Mouse (Mus musculus) thymus, adult 2 months (tissue): ENCODE measurements around the gene Rasgrp2. TPM values are rescaled to one million over a fixed set of nuclear protein-coding genes. Genes with fewer than 3 reads are reported as not detected.

ENCODE experiments used
- DNase-seq: peaks from one replicate; pipeline ENCODE4 v3.0.0; 2021
- H3K27ac ChIP-seq: fragments of 200-500 bp; 2 replicates; pipeline ENCODE4 v1.5.1; 2012; ENCODE audit warnings: low read length, control low read depth; ENCODE audit not compliant: control insufficient read depth, insufficient read depth
- H3K27me3 ChIP-seq: fragments of 200-500 bp; 2 replicates; pipeline ENCODE4 v1.6.1; 2012; ENCODE audit warnings: mild to moderate bottlenecking, low read length, moderate library complexity, mixed read lengths; ENCODE audit not compliant: control insufficient read depth, insufficient read depth
- H3K36me3 ChIP-seq: fragments of 200-500 bp; 2 replicates; pipeline ENCODE4 v1.6.1; 2012; ENCODE audit warnings: mild to moderate bottlenecking, low read length, moderate library complexity; ENCODE audit not compliant: control insufficient read depth, insufficient read depth
- H3K4me1 ChIP-seq: fragments of 200-500 bp; replicated peaks from 2 replicates; pipeline ENCODE4 v1.6.1; 2012; ENCODE audit warnings: low read length; ENCODE audit not compliant: control insufficient read depth, insufficient read depth
- H3K4me3 ChIP-seq: fragments of 200-500 bp; 2 replicates; pipeline ENCODE4 v1.5.1; 2012; ENCODE audit warnings: mild to moderate bottlenecking, low read length, control low read depth, moderate library complexity; ENCODE audit not compliant: control insufficient read depth, insufficient read depth
- CTCF ChIP-seq: fragments of 200-500 bp; IDR thresholded peaks from 2 replicates; pipeline ENCODE4 v1.5.1; 2012; ENCODE audit warnings: mild to moderate bottlenecking, control low read depth, low read length, moderate library complexity, borderline replicate concordance; ENCODE audit not compliant: control insufficient read depth, poor library complexity, insufficient read depth; ENCODE audit errors: extremely low read depth
- POLR2A ChIP-seq: fragments of 200-500 bp; IDR thresholded peaks from 2 replicates; pipeline ENCODE4 v1.6.1; 2012; ENCODE audit warnings: mild to moderate bottlenecking, low read length, control low read depth, moderate library complexity; ENCODE audit not compliant: control insufficient read depth, poor library complexity, insufficient read depth; ENCODE audit errors: extremely low read depth
- WGBS: fragments of 180-500 bp; shearing (Covaris S2); methylation state at CpG from one replicate; pipeline ENCODE4 v1.1.7; 2018; 5-methylcytosine and 5-hydroxymethylcytosine counted together
- polyA plus RNA-seq: library from polyadenylated mRNA; depleted of rRNA; stranded (reverse); fragments of >200 nt; gene quantifications from 2 replicates; pipeline ENCODE4 v1.2.3, GENCODE M21; 2012

Gene Rasgrp2
- polyA plus RNA-seq, 1 experiment: 561 TPM

GRCm38 (mm10) chr19:6397582-6398249 is 1.4 kb upstream of the Rasgrp2 start:
- DNase-seq: no peak
- 81% methylated on average over 22 of the region's 22 CpGs for WGBS
- Histone ChIP-seq H3K27ac (peak overlapping the region; percentile 84), H3K27me3 (no peaks in the 10 kb centered on the region), H3K4me1 (peaks cover 36% of the 10 kb centered on the region), H3K4me3 (peak overlapping the region; percentile 25), H3K36me3 (no peaks in the 10 kb centered on the region)
- TF ChIP-seq CTCF (no peak), POLR2A (no peak)

- TF ChIP-seq CTCF (no peak), POLR2A (no peak)
- H3K4me3 ChIP-seq: peak overlapping the region; percentile 81
- peak; percentile 93 for DNase-seq
- no peaks in the 10 kb centered on the region for H3K27me3 ChIP-seq
- peaks cover 36% of the 10 kb centered on the region for H3K4me1 ChIP-seq
- H3K36me3 ChIP-seq: 0 out of 2 replicates have a peak, but pooled peaks cover 2% of the 10 kb centered on the region
- peak overlapping the region; percentile 99 for H3K27ac ChIP-seq
- WGBS: 1% methylated on average over 38 of the region's 39 CpGs
These were observed 474 bp upstream of the Rasgrp2 start for GRCm38 (mm10) chr19:6398447-6399284.

GRCm38 (mm10) chr19:6400096-6401086 is 1.3 kb downstream of the Rasgrp2 start:
- peaks cover 36% of the 10 kb centered on the region for H3K4me1 ChIP-seq
- peak overlapping the region; percentile 99 for H3K27ac ChIP-seq
- WGBS: under 1% methylated on average over 29 of the region's 29 CpGs
- H3K36me3 ChIP-seq: peaks cover 13% of the 10 kb centered on the region; the same call in 1 of the 2 replicates
- no peaks in the 10 kb centered on the region for H3K27me3 ChIP-seq
- peak overlapping the region; percentile 81 for H3K4me3 ChIP-seq
- TF ChIP-seq CTCF (no peak), POLR2A (no peak)
- peak; percentile 61 for DNase-seq

GRCm38 (mm10) chr19:6401131-6401815 is 2.1 kb downstream of the Rasgrp2 start:
- H3K27ac ChIP-seq: peak overlapping the region; percentile 99; the same call in 1 of the 2 replicates
- TF ChIP-seq CTCF (peak; percentile 98), POLR2A (no peak)
- H3K4me1 ChIP-seq: peaks cover 36% of the 10 kb centered on the region
- DNase-seq: peak; percentile 92
- peaks cover 13% of the 10 kb centered on the region; the same call in 1 of the 2 replicates for H3K36me3 ChIP-seq
- no peaks in the 10 kb centered on the region for H3K27me3 ChIP-seq
- WGBS: under 1% methylated on average over 32 of the region's 32 CpGs
- H3K4me3 ChIP-seq: peak overlapping the region; percentile 81

- WGBS: 21% methylated on average over 9 of the region's 9 CpGs
These were observed 2.8 kb downstream of the Rasgrp2 start for GRCm38 (mm10) chr19:6401951-6402350.

GRCm38 (mm10) chr19:6403869-6404268 is 4.7 kb downstream of the Rasgrp2 start:
- peaks cover 21% of the 10 kb centered on the region for H3K4me1 ChIP-seq
- no peak overlapping the region for H3K27ac ChIP-seq
- no peaks in the 10 kb centered on the region for H3K27me3 ChIP-seq
- peaks cover 33% of the 10 kb centered on the region for H3K36me3 ChIP-seq
- no peak for DNase-seq
- WGBS: 97% methylated on average over 10 of the region's 10 CpGs
- TF ChIP-seq CTCF (no peak), POLR2A (no peak)
- H3K4me3 ChIP-seq: no peak overlapping the region

More at GRCm38 (mm10) chr19:6401951-6402350, 2.8 kb downstream of the Rasgrp2 start:
- Histone ChIP-seq H3K27ac (no peak overlapping the region), H3K36me3 (peaks cover 15% of the 10 kb centered on the region), H3K27me3 (no peaks in the 10 kb centered on the region), H3K4me3 (peak overlapping the region; percentile 81), H3K4me1 (peaks cover 34% of the 10 kb centered on the region)
- no peak for DNase-seq
- TF ChIP-seq POLR2A (no peak), CTCF (no peak)
